Mouse (Mus musculus): ENCODE measurements at regions not wholly inside any gene's neighbourhood (a gene's known extent, or its start where the extent isn't known, plus 50 kb on each side); places are given as distances from the start of the nearest gene placed in this dataset.
A peak's percentile ranks its signal among the peaks of the same experiment; 100 is the strongest.
"Not testable (repeated sequence)": the region's sequence is repeated elsewhere in the genome, so short reads cannot be mapped to it uniquely, and the experiment has no call there.

GRCm38 (mm10) chr13:60471602-60472001 lies 130.1 kb upstream of the Dapk1 start:
- DNase-seq (ENCODE audit: low spot score), result no peak

- no peak for DNase-seq (ENCODE audit: low spot score)
Measured at GRCm38 (mm10) chr13:60476366-60476765, 125.4 kb upstream of the Dapk1 start.

GRCm38 (mm10) chr13:60478301-60478700 lies 123.4 kb upstream of the Dapk1 start:
- no peak for DNase-seq (ENCODE audit: low spot score)

- peak; percentile 63 for DNase-seq (ENCODE audit: low spot score)
Measured at GRCm38 (mm10) chr13:60479043-60479861, 122.5 kb upstream of the Dapk1 start.

GRCm38 (mm10) chr13:60479862-60480730 lies 121.7 kb upstream of the Dapk1 start:
- DNase-seq (ENCODE audit: low spot score), result no peak

GRCm38 (mm10) chr13:60480731-60481431 lies 120.9 kb upstream of the Dapk1 start:
- no peak for DNase-seq (ENCODE audit: low spot score)

- DNase-seq (ENCODE audit: low spot score), result not testable (repeated sequence)
Measured at GRCm38 (mm10) chr13:60481451-60481850, 120.3 kb upstream of the Dapk1 start.

- DNase-seq (ENCODE audit: low spot score), result no peak
Measured at GRCm38 (mm10) chr13:60481946-60482345, 119.8 kb upstream of the Dapk1 start.

- peak; percentile 19 for DNase-seq (ENCODE audit: low spot score)
Measured at GRCm38 (mm10) chr13:60486105-60486504, 115.6 kb upstream of the Dapk1 start.

- DNase-seq (ENCODE audit: low spot score), result no peak
Measured at GRCm38 (mm10) chr13:60486871-60487270, 114.9 kb upstream of the Dapk1 start.

- no peak for DNase-seq (ENCODE audit: low spot score)
Measured at GRCm38 (mm10) chr13:60488131-60488883, 113.4 kb upstream of the Dapk1 start.

GRCm38 (mm10) chr13:60488884-60489265 lies 112.9 kb upstream of the Dapk1 start:
- no peak for DNase-seq (ENCODE audit: low spot score)

- no peak for DNase-seq (ENCODE audit: low spot score)
Measured at GRCm38 (mm10) chr13:60491948-60492464, 109.7 kb upstream of the Dapk1 start.

- DNase-seq (ENCODE audit: low spot score), result no peak
Measured at GRCm38 (mm10) chr13:60493836-60494235, 107.9 kb upstream of the Dapk1 start.

GRCm38 (mm10) chr13:60497714-60498400 lies 103.9 kb upstream of the Dapk1 start:
- DNase-seq (ENCODE audit: low spot score), result no peak

- DNase-seq (ENCODE audit: low spot score), result no peak
Measured at GRCm38 (mm10) chr13:60504196-60504595, 97.6 kb upstream of the Dapk1 start.

GRCm38 (mm10) chr13:60507611-60508010 lies 94.1 kb upstream of the Dapk1 start:
- no peak for DNase-seq (ENCODE audit: low spot score)

GRCm38 (mm10) chr13:60508054-60508453 lies 93.7 kb upstream of the Dapk1 start:
- peak; percentile 14 for DNase-seq (ENCODE audit: low spot score)

- no peak for DNase-seq (ENCODE audit: low spot score)
Measured at GRCm38 (mm10) chr13:60508856-60509255, 92.9 kb upstream of the Dapk1 start.

GRCm38 (mm10) chr13:60511101-60511500 lies 90.6 kb upstream of the Dapk1 start:
- no peak for DNase-seq (ENCODE audit: low spot score)

GRCm38 (mm10) chr13:60511628-60512027 lies 90.1 kb upstream of the Dapk1 start:
- DNase-seq (ENCODE audit: low spot score), result no peak
